Mouse (Mus musculus) adrenal gland, adult 2 months (tissue): ENCODE data around the gene Kmt2d. TPM values are rescaled to one million over a fixed set of nuclear protein-coding genes. Genes with fewer than 3 reads are reported as not detected.

Experiments used
- DNase-seq: peaks from one replicate; pipeline ENCODE4 v3.0.0; 2021
- polyA plus RNA-seq: library from polyadenylated mRNA; depleted of rRNA; stranded (reverse); fragments of >200 nt; gene quantifications from 2 replicates; pipeline ENCODE4 v1.2.3, GENCODE M21; 2012
- total RNA-seq, 2 experiments: library from RNA; stranded (reverse); gene quantifications; 2 replicates each; pipeline ENCODE4 v1.2.3; 2021

Gene Kmt2d
- total and polyA plus RNA-seq, 3 experiments, result 22.3 to 58.2 (median 36.8) TPM

GRCm38 (mm10) chr15:98887526-98887925, 16.5 kb upstream of the Kmt2d start:
- DNase-seq, result no peak

- DNase-seq, result no peak
These were observed 15.8 kb upstream of the Kmt2d start for GRCm38 (mm10) chr15:98886667-98887387.

- DNase-seq, result no peak
These were observed 13.1 kb upstream of the Kmt2d start for GRCm38 (mm10) chr15:98884106-98884505.

- DNase-seq, result peak; percentile 68
These were observed 12.7 kb upstream of the Kmt2d start for GRCm38 (mm10) chr15:98883661-98884060.

GRCm38 (mm10) chr15:98881656-98882008, 10.6 kb upstream of the Kmt2d start:
- no peak for DNase-seq

- peak; percentile 96 for DNase-seq
These were observed 10.1 kb upstream of the Kmt2d start for GRCm38 (mm10) chr15:98880978-98881655.

GRCm38 (mm10) chr15:98877331-98877730, 6.3 kb upstream of the Kmt2d start:
- peak; percentile 77 for DNase-seq

- DNase-seq, result peak; percentile 94
These were observed 1.2 kb upstream of the Kmt2d start for GRCm38 (mm10) chr15:98871916-98872888.

- DNase-seq, result peak; percentile 65
These were observed 580 bp downstream of the Kmt2d start for GRCm38 (mm10) chr15:98870179-98871069.

GRCm38 (mm10) chr15:98869342-98870178, 1.4 kb downstream of the Kmt2d start:
- peak; percentile 24 for DNase-seq

GRCm38 (mm10) chr15:98868346-98869063, 2.5 kb downstream of the Kmt2d start:
- no peak for DNase-seq

- peak; percentile 67 for DNase-seq
These were observed 3.7 kb downstream of the Kmt2d start for GRCm38 (mm10) chr15:98867321-98867720.

GRCm38 (mm10) chr15:98866501-98866900, 4.5 kb downstream of the Kmt2d start:
- DNase-seq, result no peak

GRCm38 (mm10) chr15:98865771-98866170, 5.2 kb downstream of the Kmt2d start:
- no peak for DNase-seq

GRCm38 (mm10) chr15:98864951-98865350, 6.1 kb downstream of the Kmt2d start:
- no peak for DNase-seq

- DNase-seq, result no peak
These were observed 7.5 kb downstream of the Kmt2d start for GRCm38 (mm10) chr15:98863451-98863958.

GRCm38 (mm10) chr15:98861701-98862410, 9.1 kb downstream of the Kmt2d start:
- DNase-seq, result no peak

- no peak for DNase-seq
These were observed 10.1 kb downstream of the Kmt2d start for GRCm38 (mm10) chr15:98860921-98861320.
